Mouse (Mus musculus) embryonic fibroblast, embryonic 13.5 days (primary cell): Measurements from ENCODE around the gene Hlx. TPM values are rescaled to one million over a fixed set of nuclear protein-coding genes. Genes with fewer than 3 reads are reported as not detected.

Experiments
- H3K27ac ChIP-seq: 2 replicates; pipeline ENCODE4 v1.5.1; 2012; ENCODE audit warnings: low read length, control low read depth, inconsistent platforms; ENCODE audit not compliant: insufficient read depth
- H3K4me1 ChIP-seq: 2 replicates; pipeline ENCODE4 v1.6.1; 2011; ENCODE audit warnings: low read length; ENCODE audit not compliant: control insufficient read depth, insufficient read depth
- H3K4me3 ChIP-seq: 2 replicates; pipeline ENCODE4 v1.5.1; 2011; ENCODE audit warnings: mild to moderate bottlenecking, control low read depth, low read length; ENCODE audit not compliant: insufficient read depth
- CTCF ChIP-seq: IDR thresholded peaks from 2 replicates; pipeline ENCODE4 v1.5.1; 2011; ENCODE audit warnings: mild to moderate bottlenecking, control low read depth, low read length, moderate library complexity, borderline replicate concordance; ENCODE audit not compliant: insufficient read depth
- POLR2A ChIP-seq: IDR thresholded peaks from 2 replicates; pipeline ENCODE4 v1.6.1; 2011; ENCODE audit warnings: low read depth, mild to moderate bottlenecking, control low read depth, low read length, moderate library complexity
- polyA plus RNA-seq: library from polyadenylated mRNA; stranded (reverse); fragments of >200 nt; gene quantifications from 2 replicates; pipeline ENCODE4 v1.2.4, GENCODE M21; 2011; ENCODE audit warnings: low read depth; ENCODE audit not compliant: missing spikeins, insufficient read length

Gene Hlx
- polyA plus RNA-seq, 1 experiment: 5.4 TPM

GRCm38 (mm10) chr1:184733300-184734066 is 1.1 kb upstream of the Hlx start:
- H3K27ac ChIP-seq: no peak overlapping the region
- H3K4me1 ChIP-seq: peaks cover 7% of the 10 kb centered on the region
- H3K4me3 ChIP-seq: peak overlapping the region; percentile 62; the same call in 1 of the 2 replicates
- TF ChIP-seq POLR2A: no peak
- TF ChIP-seq CTCF: no peak

GRCm38 (mm10) chr1:184731644-184732545 is 524 bp downstream of the Hlx start:
- peak overlapping the region; percentile 98 for H3K4me3 ChIP-seq
- H3K4me1 ChIP-seq: peaks cover 5% of the 10 kb centered on the region; the same call in 1 of the 2 replicates
- peak overlapping the region; percentile 84 for H3K27ac ChIP-seq
- TF ChIP-seq POLR2A: no peak
- no peak for TF ChIP-seq CTCF

GRCm38 (mm10) chr1:184731091-184731640 is 1.3 kb downstream of the Hlx start:
- Histone ChIP-seq H3K4me3 (peak overlapping the region; percentile 98), H3K4me1 (peaks cover 5% of the 10 kb centered on the region; the same call in 1 of the 2 replicates), H3K27ac (peak overlapping the region; percentile 84)
- TF ChIP-seq POLR2A (no peak), CTCF (no peak)

- Histone ChIP-seq H3K4me1 (0 out of 2 replicates have a peak, but pooled peaks cover 2% of the 10 kb centered on the region), H3K4me3 (peak overlapping the region; percentile 98), H3K27ac (no peak overlapping the region)
- TF ChIP-seq CTCF (no peak), POLR2A (no peak)
Observed at GRCm38 (mm10) chr1:184730453-184731013, 1.9 kb downstream of the Hlx start.

GRCm38 (mm10) chr1:184729357-184730140 is 2.9 kb downstream of the Hlx start:
- Histone ChIP-seq H3K4me3 (peak overlapping the region; percentile 98), H3K27ac (no peak overlapping the region), H3K4me1 (0 out of 2 replicates have a peak, but pooled peaks cover 2% of the 10 kb centered on the region)
- TF ChIP-seq CTCF (no peak), POLR2A (no peak)

- no peak for TF ChIP-seq CTCF
- TF ChIP-seq POLR2A: no peak
- no peaks in the 10 kb centered on the region for H3K4me1 ChIP-seq
- H3K4me3 ChIP-seq: peak overlapping the region; percentile 98; the same call in 1 of the 2 replicates
- no peak overlapping the region for H3K27ac ChIP-seq
Observed at GRCm38 (mm10) chr1:184728561-184729115, 3.8 kb downstream of the Hlx start.

- no peak overlapping the region for H3K27ac ChIP-seq
- no peaks in the 10 kb centered on the region for H3K4me1 ChIP-seq
- H3K4me3 ChIP-seq: no peak overlapping the region; the same call in 1 of the 2 replicates
- TF ChIP-seq CTCF: no peak
- no peak for TF ChIP-seq POLR2A
Observed at GRCm38 (mm10) chr1:184727401-184728265, 4.8 kb downstream of the Hlx start.

GRCm38 (mm10) chr1:184726576-184727300 is 5.7 kb downstream of the Hlx start:
- TF ChIP-seq CTCF: no peak
- TF ChIP-seq POLR2A: no peak
- Histone ChIP-seq H3K4me3 (no peak overlapping the region), H3K4me1 (no peaks in the 10 kb centered on the region), H3K27ac (no peak overlapping the region)
